Comparison of ENCODE assay signal across 8 mouse cellular contexts in genomic region chr9:47532215-47532865, GRCm38 (mm10). TPM values are rescaled to one million over a fixed set of nuclear protein-coding genes. Genes with fewer than 3 reads are reported as not detected.
DNase-seq lines count a peak whose midpoint lies in the region; ATAC-seq lines count a peak whose summit lies in the region.

No protein-coding gene starts in this region.

- ATAC-seq in liver, embryonic 11.5 days (replicated peaks; ENCODE audit: low FRiP score) = no peak
- ATAC-seq in heart, embryonic 14.5 days (ENCODE audit: insufficient number of reproducible peaks, insufficient read depth, low FRiP score, low read depth) = no peak
- ATAC-seq in liver, embryonic 12.5 days = no peak

- no peaks in the 10 kb centered on the region for H3K36me3 ChIP-seq in liver, embryonic 11.5 days (ENCODE audit: control insufficient read depth, insufficient read depth, low read length)
- H3K36me3 ChIP-seq in heart, embryonic 14.5 days (ENCODE audit: control insufficient read depth, insufficient read depth, low read length) = no peaks in the 10 kb centered on the region
- no peaks in the 10 kb centered on the region for H3K36me3 ChIP-seq in liver, embryonic 12.5 days

- no peak overlapping the region for H3K9ac ChIP-seq in liver, embryonic 11.5 days (ENCODE audit: low read depth, low read length)
- no peak overlapping the region for H3K9ac ChIP-seq in heart, embryonic 14.5 days (ENCODE audit: low read length)
- H3K9ac ChIP-seq in liver, embryonic 12.5 days = no peak overlapping the region

- peaks cover 8% of the 10 kb centered on the region for H3K4me1 ChIP-seq in liver, embryonic 11.5 days (replicated peaks; ENCODE audit: control insufficient read depth, insufficient read depth, low read length)
- peaks cover 3 to 12% of the 10 kb centered on the region in 2 experiments for H3K4me1 ChIP-seq in heart, embryonic 14.5 days (ENCODE audit: control insufficient read depth in 2 of 2, insufficient read depth in 2 of 2, low read length in 2 of 2)
- peaks cover 21% of the 10 kb centered on the region for H3K4me1 ChIP-seq in liver, embryonic 12.5 days

- no peaks in the 10 kb centered on the region for H3K9me3 ChIP-seq in liver, embryonic 11.5 days (ENCODE audit: control insufficient read depth, low read length)
- no peaks in the 10 kb centered on the region for H3K9me3 ChIP-seq in heart, embryonic 14.5 days (ENCODE audit: control insufficient read depth, low read length)
- H3K9me3 ChIP-seq in liver, embryonic 12.5 days (replicated peaks) = no peaks in the 10 kb centered on the region

- H3K4me3 ChIP-seq in liver, embryonic 11.5 days (ENCODE audit: low read depth, low read length) = peak overlapping the region; percentile 66
- peak overlapping the region; percentile 66 to 76; a peak in 3 of 4 replicates for H3K4me3 ChIP-seq in heart, embryonic 14.5 days (ENCODE audit: control insufficient read depth in 1 of 2, insufficient read depth in 1 of 2, low read depth in 1 of 2, low read length in 2 of 2)
- H3K4me3 ChIP-seq in liver, embryonic 12.5 days = peak overlapping the region; percentile 58; the same call in 1 of the 2 replicates

- DNase-seq in liver, embryonic 11.5 days (ENCODE audit: low spot score) = no peak
- DNase-seq in liver = no peak
- peak; percentile 47 for DNase-seq in cerebellum, adult 9-11 months
- DNase-seq in retina, embryonic 14.5 days (ENCODE audit: low spot score) = peak; percentile 67
- no peak for DNase-seq in urinary bladder, postnatal 4 days (ENCODE audit: low spot score in 2 of 2)
- DNase-seq in yolk sac, embryonic 10.5 days (ENCODE audit: low spot score) = no peak

- peak overlapping the region; percentile 94 for H3K4me2 ChIP-seq in liver, embryonic 11.5 days
- peak overlapping the region; percentile 95 for H3K4me2 ChIP-seq in heart, embryonic 14.5 days (ENCODE audit: low read length)
- H3K4me2 ChIP-seq in liver, embryonic 12.5 days = peak overlapping the region; percentile 75

- H3K27me3 ChIP-seq in liver, embryonic 11.5 days (replicated peaks; ENCODE audit: control insufficient read depth, insufficient read depth, low read length) = peaks cover 41% of the 10 kb centered on the region
- peaks cover 47% of the 10 kb centered on the region for H3K27me3 ChIP-seq in heart, embryonic 14.5 days (ENCODE audit: control insufficient read depth, insufficient read depth, low read length)
- peaks cover 91% of the 10 kb centered on the region for H3K27me3 ChIP-seq in liver, embryonic 12.5 days (replicated peaks)

- 10% methylated on average over 20 of the region's 20 CpGs for WGBS in liver, embryonic 11.5 days
- WGBS in heart, embryonic 14.5 days = 6% methylated on average over 20 of the region's 20 CpGs
- WGBS in liver, embryonic 12.5 days (ENCODE audit: insufficient replicate concordance) = 9% methylated on average over 20 of the region's 20 CpGs

- no peak overlapping the region for H3K27ac ChIP-seq in liver, embryonic 11.5 days (ENCODE audit: low read depth, low read length)
- no peak overlapping the region for H3K27ac ChIP-seq in heart, embryonic 14.5 days (replicated peaks in 1 of 2; ENCODE audit: control insufficient read depth in 1 of 2, insufficient read depth in 1 of 2, low read depth in 2 of 2, low read length in 2 of 2)
- no peak overlapping the region for H3K27ac ChIP-seq in liver, embryonic 12.5 days

RNA-seq across cellular contexts. Expression of gene Cadm1, which starts 2.4 kb away (rescaled TPM):
- 27.6 and 28.1 TPM in 2 replicates for polyA plus RNA-seq in liver, embryonic 11.5 days (2014; fragmentation: Nextera tagmentation; extraction: Ambion mirVana)
- polyA plus RNA-seq in heart, embryonic 14.5 days (2014; fragmentation: Nextera tagmentation; extraction: Ambion mirVana) = 14.7 and 16.5 TPM in 2 replicates
- polyA plus RNA-seq in liver, embryonic 12.5 days (2016; fragmentation: Nextera tagmentation; extraction: Ambion mirVana) = 10.1 and 10.4 TPM in 2 replicates

Comparison
In these comparisons a context has a peak if more than half of its experiments do, and no peak if none do; other contexts are left out.
1. DNase-seq: peak in cerebellum, adult 9-11 months (single experiment) and retina, embryonic 14.5 days (single experiment); none in liver, embryonic 11.5 days (single experiment), liver (single experiment), urinary bladder, postnatal 4 days (0 of 2) and yolk sac, embryonic 10.5 days (single experiment).
2. Peak in every context shown above with its lines, with median percentiles within 50 percentile points of each other: H3K4me2 ChIP-seq and H3K4me3 ChIP-seq.